Mouse (Mus musculus) cortical plate, adult 2 months (tissue): Measurements from ENCODE around the gene Tada1.

Experiments used
- CTCF ChIP-seq: fragments of 200-500 bp; IDR thresholded peaks from 2 replicates; pipeline ENCODE4 v1.5.1; 2011; ENCODE audit warnings: mild to moderate bottlenecking, control low read depth, low read length; ENCODE audit not compliant: insufficient read depth; ENCODE audit errors: extremely low read depth
- POLR2A ChIP-seq: fragments of 200-500 bp; IDR thresholded peaks from 2 replicates; pipeline ENCODE4 v1.6.1; 2011; ENCODE audit warnings: mild to moderate bottlenecking, low read length, control low read depth; ENCODE audit not compliant: insufficient read depth; ENCODE audit errors: extremely low read depth

DNA sequence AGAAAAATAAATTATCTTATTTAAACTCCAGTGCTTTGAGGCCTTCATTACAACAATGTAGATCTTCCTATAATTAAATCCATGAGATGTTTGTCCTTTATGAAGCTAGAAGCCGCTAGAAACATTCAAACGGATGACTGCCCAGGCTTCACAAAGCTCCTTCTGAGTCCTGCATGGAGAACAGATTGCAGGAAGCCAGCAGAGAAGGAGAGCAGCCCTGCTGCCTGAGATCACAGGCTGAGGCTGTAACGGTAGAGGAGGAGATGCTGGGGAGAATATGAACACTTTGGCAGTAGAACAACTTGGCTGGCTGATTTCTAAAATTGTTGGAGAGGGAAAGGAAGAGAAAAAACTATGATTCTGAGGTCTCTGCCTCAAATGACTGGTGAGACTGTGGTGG lies 48.1 kb upstream of the Tada1 start:
- no peak for TF ChIP-seq CTCF
- no peak for TF ChIP-seq POLR2A
